Mouse (Mus musculus) layer of hippocampus, adult 9-11 months (tissue): ENCODE measurements around the gene Rab17.

Source experiments
- DNase-seq: peaks from one replicate; pipeline ENCODE4 v3.0.0; 2022

The Rab17 gene

DNA sequence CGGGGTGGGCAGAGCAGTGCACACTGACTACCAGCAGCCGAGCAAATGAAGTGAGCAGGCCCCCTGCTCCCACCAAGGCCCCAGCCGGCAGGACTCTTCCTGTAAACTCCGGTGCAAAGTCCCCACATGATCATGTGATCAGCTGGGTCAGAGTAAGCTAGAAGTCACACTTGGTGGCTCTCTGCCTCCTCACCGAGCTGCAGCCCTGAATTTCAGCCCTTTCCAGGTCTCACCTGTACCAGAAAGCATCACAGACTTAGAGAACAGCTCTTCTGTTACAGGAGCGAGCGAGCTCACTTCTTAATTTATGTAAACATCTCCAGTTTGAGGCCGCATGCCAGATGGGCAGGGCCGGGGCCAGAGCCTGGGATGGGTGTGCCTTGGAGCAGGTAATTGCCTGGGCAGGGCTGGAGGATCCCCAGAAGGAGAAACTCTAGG lies at the start of gene Rab17:
Rab17 (minus strand) TSS at position 315 of the 438 bp plus-strand sequence.
- no peak for DNase-seq

DNA sequence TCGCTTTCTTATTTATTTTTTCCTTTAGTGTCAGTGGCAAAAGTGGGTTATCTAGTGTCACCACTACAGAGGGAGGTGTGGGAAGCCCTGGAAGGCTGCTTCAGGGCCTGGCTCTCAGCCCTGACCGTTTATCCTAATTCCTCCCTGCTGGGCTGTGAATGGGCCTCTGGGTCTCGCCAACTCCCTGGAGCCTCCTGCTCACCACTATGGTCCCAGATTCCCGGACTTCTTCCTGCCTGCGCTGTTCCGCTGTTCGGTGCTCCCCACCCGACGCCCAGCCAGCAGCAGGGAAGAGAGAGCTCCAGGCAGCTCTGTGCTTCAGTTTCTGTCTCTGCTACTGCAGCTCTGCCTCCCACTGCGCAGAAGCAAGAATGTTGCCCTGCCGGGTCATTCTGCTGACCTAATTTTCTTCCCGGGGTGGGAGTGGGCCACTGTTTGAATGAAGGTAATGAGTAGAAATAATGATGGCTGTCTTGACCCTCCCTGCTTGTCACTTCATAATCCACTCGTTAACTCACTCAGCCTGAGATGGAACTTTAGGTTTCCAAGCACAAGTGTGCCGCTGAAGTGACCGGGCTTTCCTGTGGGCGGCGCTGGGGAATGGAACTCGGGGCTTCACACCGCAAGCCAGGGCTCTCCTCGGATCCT lies 47.8 kb upstream of the Rab17 start:
- no peak for DNase-seq

DNA sequence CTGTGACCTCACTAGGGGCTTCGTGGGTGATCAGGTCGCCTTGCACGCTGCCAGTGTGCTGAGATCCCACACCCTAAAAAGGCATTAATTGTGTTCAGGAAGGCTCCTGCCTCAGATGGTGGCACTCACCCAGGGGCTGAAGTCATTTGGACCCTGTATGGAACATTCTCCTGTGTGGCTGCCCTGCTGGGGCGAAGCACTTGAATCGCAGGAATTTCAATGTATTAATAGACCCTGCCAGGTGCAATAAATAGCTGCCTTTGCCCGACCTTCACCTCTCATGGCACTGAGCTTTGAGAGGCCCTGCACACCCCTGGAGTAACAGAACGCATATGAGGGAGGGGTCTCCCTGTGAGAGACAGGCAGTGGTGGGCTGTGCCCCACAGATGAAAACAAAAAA lies 46.1 kb upstream of the Rab17 start:
- DNase-seq = no peak

GRCm38 (mm10) chr1:91013803-91014202 lies 44.3 kb upstream of the Rab17 start:
- DNase-seq = no peak

- no peak for DNase-seq
Measured at GRCm38 (mm10) chr1:91011336-91011735, 41.9 kb upstream of the Rab17 start.

DNA sequence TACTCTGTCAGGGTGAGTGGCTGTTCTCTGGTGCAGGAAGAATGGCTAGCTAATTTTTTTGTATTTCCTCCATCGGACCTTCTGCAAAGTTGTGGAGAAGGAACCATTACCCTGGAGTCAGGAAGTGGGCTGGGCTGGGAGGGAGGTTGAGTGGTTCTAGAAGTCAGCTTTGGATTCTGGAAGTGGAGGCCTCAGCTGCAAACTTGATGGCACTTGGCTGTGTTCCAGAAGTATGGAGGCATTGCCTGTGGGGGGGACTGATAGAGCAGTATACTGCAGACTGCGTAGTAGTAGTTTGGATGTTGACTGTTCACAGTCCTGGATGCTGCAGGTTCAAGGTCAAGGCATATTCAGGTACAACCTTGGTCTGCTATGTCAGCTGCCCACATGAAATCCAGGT lies 41.3 kb upstream of the Rab17 start:
- DNase-seq = no peak

DNA sequence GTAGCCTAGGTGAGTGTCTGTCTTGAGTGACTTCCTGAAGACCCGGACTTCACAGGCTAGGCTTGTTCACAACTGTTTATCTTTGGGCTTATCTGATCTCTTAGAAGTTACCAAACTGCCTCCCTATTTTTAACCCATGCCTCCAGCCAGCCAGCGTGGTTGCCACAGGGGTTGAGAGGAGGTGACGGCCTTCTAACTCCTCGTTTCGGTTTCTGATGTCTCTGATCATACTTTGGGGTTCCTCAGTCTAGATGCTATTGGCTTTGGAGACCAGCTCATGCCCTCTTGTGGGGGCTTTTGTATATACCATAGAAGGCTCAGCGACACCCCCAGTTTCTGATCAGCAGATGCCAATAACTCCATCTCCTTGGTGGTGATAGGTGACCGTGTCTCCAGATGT lies 40.8 kb upstream of the Rab17 start:
- DNase-seq = no peak

- no peak for DNase-seq
Measured at GRCm38 (mm10) chr1:91009266-91009665, 39.8 kb upstream of the Rab17 start.

- no peak for DNase-seq
Measured at GRCm38 (mm10) chr1:91008746-91009145, 39.3 kb upstream of the Rab17 start.

GRCm38 (mm10) chr1:91008147-91008682 lies 38.8 kb upstream of the Rab17 start:
- no peak for DNase-seq

- no peak for DNase-seq
Measured at GRCm38 (mm10) chr1:91006708-91007107, 37.2 kb upstream of the Rab17 start.

DNA sequence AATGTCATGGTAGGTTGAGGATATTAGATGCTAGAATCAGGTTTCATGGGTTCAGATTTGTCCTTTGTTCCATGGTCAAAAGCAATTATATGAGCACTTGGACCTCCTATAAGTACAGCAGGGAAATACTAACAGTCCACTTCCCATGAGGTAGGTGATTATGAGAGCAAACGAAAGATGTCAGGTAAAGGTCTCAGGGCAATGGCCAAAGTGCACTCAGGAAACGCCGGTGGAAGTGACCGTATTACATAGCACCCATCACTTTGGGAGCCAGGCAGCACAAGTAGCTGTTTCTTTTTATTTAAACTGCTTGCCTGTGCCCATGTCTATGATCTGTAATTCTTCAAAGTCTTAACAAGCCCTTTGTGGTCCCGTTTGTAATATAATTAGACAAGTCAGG lies 36.6 kb upstream of the Rab17 start:
- DNase-seq = no peak

DNA sequence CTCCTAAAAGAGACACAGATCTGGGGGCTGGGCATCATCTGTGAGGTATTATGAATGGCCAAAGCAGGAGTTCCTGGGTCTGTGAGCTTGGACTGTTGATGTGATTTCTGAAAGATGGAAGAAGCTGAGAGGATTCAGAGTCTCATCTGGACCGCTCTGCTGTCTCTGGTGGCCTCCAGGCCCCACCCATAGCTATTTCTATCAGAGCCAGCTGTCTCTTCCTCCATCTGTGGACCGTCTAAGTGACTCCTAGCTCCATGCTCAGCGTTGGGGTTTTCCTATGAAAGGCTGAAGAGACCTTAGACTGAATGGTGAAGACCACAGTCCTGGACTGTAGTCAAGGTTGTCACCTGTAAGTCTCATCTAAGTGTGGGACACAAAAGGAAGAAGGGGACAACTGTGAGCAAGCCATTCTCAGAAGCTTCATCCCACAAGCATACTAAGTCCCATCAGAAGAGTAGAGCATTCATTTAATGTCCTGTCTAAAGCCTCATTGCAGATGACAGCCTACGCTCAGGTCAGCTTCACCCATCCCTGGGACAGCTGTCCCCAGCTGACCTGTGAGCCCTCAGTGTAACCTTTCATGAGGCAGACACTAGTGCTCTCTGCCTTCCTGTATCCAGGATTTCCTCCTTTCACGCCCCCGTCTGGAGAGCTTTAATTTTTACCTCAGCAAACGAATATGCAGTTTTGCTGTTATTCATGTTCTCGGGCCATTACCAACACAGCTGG lies 34.2 kb upstream of the Rab17 start:
- no peak for DNase-seq

- DNase-seq = no peak
Measured at GRCm38 (mm10) chr1:91002641-91003040, 33.2 kb upstream of the Rab17 start.

DNA sequence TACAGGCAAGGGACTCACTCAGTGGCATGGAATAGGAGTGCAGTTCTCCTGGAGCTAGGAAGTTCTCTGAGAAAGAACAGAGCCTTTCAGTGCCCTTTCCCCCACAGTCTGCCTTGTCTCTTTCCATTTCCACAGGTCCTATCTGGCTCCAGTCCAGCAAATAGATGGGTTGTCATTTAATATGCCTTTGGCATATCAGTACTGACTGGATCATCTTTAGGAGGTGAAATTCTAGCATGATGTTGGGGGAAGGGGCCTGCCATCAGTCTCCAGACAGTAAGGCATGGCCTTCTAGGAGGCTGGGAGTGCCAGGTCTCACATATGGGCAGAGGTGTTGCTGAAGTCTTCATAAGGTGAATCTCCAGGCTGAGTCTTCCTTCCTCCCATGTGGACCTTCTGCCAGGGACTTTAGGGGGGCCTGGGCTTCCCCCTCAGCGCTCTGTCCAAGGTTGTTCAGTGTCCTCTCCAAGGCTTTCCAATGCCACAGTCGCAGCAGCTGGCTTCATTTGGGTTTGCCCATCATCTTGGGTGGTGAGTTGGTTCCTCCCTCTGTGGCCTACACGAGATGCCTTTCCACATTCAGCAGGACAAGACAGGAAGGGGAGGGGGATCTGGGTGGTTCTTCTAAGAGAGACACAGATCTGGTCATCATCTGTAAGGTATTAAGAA lies 32.5 kb upstream of the Rab17 start:
- DNase-seq = no peak

DNA sequence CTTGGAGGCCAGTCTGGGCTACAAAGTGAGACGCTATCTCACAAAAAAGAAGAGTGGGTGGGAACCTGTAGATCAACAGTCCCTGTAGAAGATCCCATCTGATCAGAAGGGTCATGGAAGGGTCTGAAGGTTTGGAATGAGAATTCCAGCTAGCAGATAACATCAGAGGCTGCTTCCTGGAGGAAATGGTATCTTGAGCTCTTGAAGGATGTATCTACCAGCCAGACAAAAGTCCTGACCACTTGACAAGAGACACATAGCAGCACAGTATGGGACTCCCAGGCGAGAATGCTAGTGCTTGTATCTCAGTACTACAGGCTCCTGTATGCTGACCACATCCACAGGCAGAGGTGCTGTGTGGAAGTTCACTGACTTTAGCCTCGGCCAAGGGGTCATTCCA lies 31.6 kb upstream of the Rab17 start:
- no peak for DNase-seq

DNA sequence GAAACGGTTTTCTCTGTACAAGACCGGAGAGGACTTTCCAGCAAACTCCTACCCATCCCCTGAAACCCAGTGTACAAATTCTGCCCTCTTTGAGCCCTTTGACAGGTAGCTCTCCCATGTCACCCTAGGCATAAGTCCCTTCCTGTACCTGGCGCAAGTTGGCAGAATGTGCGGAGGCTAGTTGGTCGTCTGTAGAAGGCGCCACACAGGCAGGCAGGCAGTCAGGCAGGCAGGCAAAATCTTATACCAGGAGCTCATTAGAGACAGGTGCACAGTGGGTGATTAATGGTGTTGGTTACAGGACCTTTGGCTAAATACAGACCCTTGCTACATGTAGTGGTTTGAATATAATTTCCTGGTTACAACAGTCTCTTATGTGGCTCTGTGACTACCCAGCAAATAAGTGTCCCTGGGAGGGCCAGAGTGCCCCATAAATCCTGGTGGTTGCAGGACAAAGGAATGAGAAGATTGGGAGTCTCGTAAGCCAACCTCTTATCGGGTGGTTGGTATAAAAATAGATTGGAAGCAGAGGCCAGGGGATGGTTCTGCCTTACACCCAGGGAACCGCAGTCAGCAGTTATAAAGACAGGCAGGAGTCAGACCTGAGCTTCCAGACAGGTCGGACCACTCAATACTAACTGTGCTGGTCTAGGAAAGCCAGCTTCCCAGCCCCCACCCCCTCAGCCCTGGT lies 30.6 kb upstream of the Rab17 start:
- DNase-seq = no peak

GRCm38 (mm10) chr1:90998891-90999611 lies 29.6 kb upstream of the Rab17 start:
- no peak for DNase-seq

GRCm38 (mm10) chr1:90998268-90998890 lies 28.9 kb upstream of the Rab17 start, which contains the start of gene Lrrfip1:
Gene Lrrfip1, plus strand, starts transcription at chr1:90998737.
- DNase-seq = no peak

GRCm38 (mm10) chr1:90997641-90998040 lies 28.2 kb upstream of the Rab17 start:
- no peak for DNase-seq

DNA sequence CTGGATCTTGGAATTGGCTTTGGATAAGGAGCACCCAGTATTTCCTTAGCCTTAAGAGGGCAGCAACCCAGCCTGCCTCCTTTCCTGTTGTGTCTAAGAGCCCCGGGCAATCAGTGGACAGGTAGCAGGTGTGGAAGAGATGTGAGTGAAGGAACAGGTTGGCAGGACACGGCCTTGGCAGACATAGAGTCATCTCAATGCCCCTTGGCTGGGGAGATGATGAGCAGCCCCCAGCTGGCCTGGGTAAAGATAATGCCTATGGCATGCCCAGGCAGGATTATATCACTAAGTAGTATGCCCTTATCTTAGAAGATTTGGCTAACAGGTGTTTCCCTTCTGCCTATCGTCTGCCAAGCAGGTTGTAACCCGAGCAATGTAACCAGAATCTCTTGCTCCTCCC lies 27.7 kb upstream of the Rab17 start:
- no peak for DNase-seq

DNA sequence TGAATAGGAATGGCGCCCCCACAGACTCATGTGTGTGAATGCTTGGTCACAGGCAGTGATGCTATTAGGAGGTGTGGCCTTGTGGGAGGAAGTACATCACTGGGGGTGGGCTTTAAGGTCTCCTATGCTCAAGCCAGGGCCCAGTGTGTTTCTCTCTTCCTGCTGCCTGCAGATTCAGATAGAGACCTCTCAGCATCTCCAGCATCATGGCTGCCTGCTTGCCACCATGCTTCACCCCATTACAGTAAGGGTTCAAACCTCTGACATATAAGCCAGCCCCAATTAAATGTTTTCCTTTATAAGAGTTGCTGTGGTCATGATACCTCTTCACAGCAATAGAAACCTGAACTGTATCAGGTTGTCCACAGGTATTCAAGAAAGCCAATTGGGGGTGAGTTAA lies 26.5 kb upstream of the Rab17 start:
- DNase-seq = no peak
